ENCODE assay signal across 8 mouse cellular contexts in the genomic region with DNA sequence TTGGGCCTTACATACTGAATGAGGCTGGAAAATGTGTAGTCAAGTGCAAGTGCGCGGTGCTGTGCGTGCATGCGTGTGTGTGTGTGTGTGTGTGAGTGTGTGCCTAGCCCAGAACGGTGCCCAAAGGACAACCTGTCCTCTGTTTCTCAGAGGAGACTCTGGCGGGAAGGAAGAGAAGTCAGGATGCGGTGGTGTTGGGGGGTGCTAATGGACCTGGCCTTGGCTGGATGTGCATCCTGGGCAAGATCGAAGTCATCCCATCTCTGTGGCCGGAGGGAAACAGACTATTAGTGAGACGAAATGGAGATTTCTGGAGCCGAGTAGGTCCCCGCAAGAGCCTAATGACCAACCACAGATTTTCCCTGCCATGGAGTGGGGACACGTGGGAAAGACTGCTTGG. TPM values are rescaled to one million over a fixed set of nuclear protein-coding genes. Genes with fewer than 3 reads are reported as not detected.
DNase-seq lines count a peak whose midpoint lies in the region; ATAC-seq and TF ChIP-seq lines count a peak whose summit lies in the region.

No protein-coding gene starts in this region.

- peak overlapping the region; percentile 96 for H3K4me2 ChIP-seq in heart, embryonic 14.5 days (ENCODE audit: low read length)
- peak overlapping the region; percentile 86 for H3K4me2 ChIP-seq in limb, embryonic 14.5 days (replicated peaks; ENCODE audit: low read depth, low read length, severe bottlenecking)
- H3K4me2 ChIP-seq in neural tube, embryonic 13.5 days: peak overlapping the region; percentile 91

- H3K27ac ChIP-seq in brown adipose tissue, adult 24 weeks (replicated peaks; ENCODE audit: low read depth, low read length): peak overlapping the region; percentile 65
- H3K27ac ChIP-seq in heart, embryonic 14.5 days (replicated peaks in 1 of 2; ENCODE audit: control insufficient read depth in 1 of 2, insufficient read depth in 1 of 2, low read depth in 2 of 2, low read length in 2 of 2): peak overlapping the region; percentile 75 to 95
- peak overlapping the region; percentile 84 for H3K27ac ChIP-seq in limb, embryonic 14.5 days (replicated peaks; ENCODE audit: low read depth, low read length)
- H3K27ac ChIP-seq in neural tube, embryonic 13.5 days (replicated peaks): peak overlapping the region; percentile 89

- H3K4me3 ChIP-seq in brown adipose tissue, adult 24 weeks (ENCODE audit: insufficient read depth, low read depth, low read length): peak overlapping the region; percentile 97
- H3K4me3 ChIP-seq in heart, embryonic 14.5 days (ENCODE audit: control insufficient read depth in 1 of 2, insufficient read depth in 1 of 2, low read depth in 1 of 2, low read length in 2 of 2): peak overlapping the region; percentile 77 to 89
- peak overlapping the region; percentile 70 for H3K4me3 ChIP-seq in limb, embryonic 14.5 days (replicated peaks; ENCODE audit: low read length)
- peak overlapping the region; percentile 60 for H3K4me3 ChIP-seq in neural tube, embryonic 13.5 days

- intact Hi-C loops in left cerebral cortex, postnatal 36 days (cut with DNase I): loop anchor here (1.0 to 10.0 kb wide), 3 partner anchors 26 to 244 kb away; a partner anchor contains a TSS

- H3K9ac ChIP-seq in heart, embryonic 14.5 days (ENCODE audit: low read length): peak overlapping the region; percentile 77
- H3K9ac ChIP-seq in limb, embryonic 14.5 days (ENCODE audit: low read depth, low read length, severe bottlenecking): peak overlapping the region; percentile 21; the same call in 1 of the 2 replicates
- H3K9ac ChIP-seq in neural tube, embryonic 13.5 days: peak overlapping the region; percentile 68

- 0 out of 2 replicates have a peak, but pooled peaks cover 3% of the 10 kb centered on the region for H3K4me1 ChIP-seq in brown adipose tissue, adult 24 weeks (ENCODE audit: control insufficient read depth, insufficient read depth, insufficient read length, low read length)
- H3K4me1 ChIP-seq in heart, embryonic 14.5 days (ENCODE audit: control insufficient read depth in 2 of 2, insufficient read depth in 2 of 2, low read length in 2 of 2): peaks cover 13 to 20% of the 10 kb centered on the region in 2 experiments
- peaks cover 16% of the 10 kb centered on the region for H3K4me1 ChIP-seq in limb, embryonic 14.5 days (ENCODE audit: control insufficient read depth, insufficient read depth, low read length)
- H3K4me1 ChIP-seq in neural tube, embryonic 13.5 days (replicated peaks): peaks cover 39% of the 10 kb centered on the region

- H3K27me3 ChIP-seq in heart, embryonic 14.5 days (ENCODE audit: control insufficient read depth, insufficient read depth, low read length): no peaks in the 10 kb centered on the region
- no peaks in the 10 kb centered on the region for H3K27me3 ChIP-seq in limb, embryonic 14.5 days (ENCODE audit: control insufficient read depth, insufficient read depth, low read length)
- H3K27me3 ChIP-seq in neural tube, embryonic 13.5 days: no peaks in the 10 kb centered on the region

- WGBS in heart, embryonic 14.5 days: 9% methylated on average over 13 of the region's 13 CpGs
- WGBS in limb, embryonic 14.5 days: 9% methylated on average over 13 of the region's 13 CpGs
- WGBS in neural tube, embryonic 13.5 days: 8% methylated on average over 13 of the region's 13 CpGs

- no peak for TF ChIP-seq POLR2A in limb, embryonic 14.5 days (IDR thresholded peaks at IDR 0.05; ENCODE audit: borderline replicate concordance, extremely low read depth, insufficient read depth, insufficient read length)

- peak; percentile 56 for DNase-seq in kidney, adult 9 months
- no peak for DNase-seq in kidney, adult 11 months
- DNase-seq in limb, embryonic 14.5 days (ENCODE audit: low spot score): no peak
- no peak for DNase-seq in left cerebral cortex, postnatal 36 days (ENCODE audit: low spot score in 2 of 2)
- DNase-seq in retina, postnatal 1 day: no peak

- no peaks in the 10 kb centered on the region for H3K9me3 ChIP-seq in heart, embryonic 14.5 days (ENCODE audit: control insufficient read depth, low read length)
- no peaks in the 10 kb centered on the region for H3K9me3 ChIP-seq in limb, embryonic 14.5 days (ENCODE audit: control insufficient read depth, low read length)
- no peaks in the 10 kb centered on the region for H3K9me3 ChIP-seq in neural tube, embryonic 13.5 days

- H3K36me3 ChIP-seq in heart, embryonic 14.5 days (ENCODE audit: control insufficient read depth, insufficient read depth, low read length): peaks cover 18% of the 10 kb centered on the region
- H3K36me3 ChIP-seq in limb, embryonic 14.5 days (ENCODE audit: control insufficient read depth, insufficient read depth, low read length): peaks cover 13% of the 10 kb centered on the region
- peaks cover 11% of the 10 kb centered on the region; the same call in 1 of the 2 replicates for H3K36me3 ChIP-seq in neural tube, embryonic 13.5 days

- no peak for ATAC-seq in heart, embryonic 14.5 days (ENCODE audit: insufficient number of reproducible peaks, insufficient read depth, low FRiP score, low read depth)
- ATAC-seq in limb, embryonic 14.5 days (ENCODE audit: low FRiP score, low read depth): no peak
- no peak for ATAC-seq in neural tube, embryonic 13.5 days (ENCODE audit: low read depth)

RNA-seq across cellular contexts. Expression of a gene that starts 0.5 kb away (rescaled TPM):
- 20.4 and 30.0 TPM in 2 replicates for polyA plus RNA-seq in brown adipose tissue, adult 24 weeks (2012; ENCODE audit: insufficient read depth, insufficient read length, missing spikeins)
- polyA plus RNA-seq in heart, embryonic 14.5 days (2014; fragmentation: Nextera tagmentation; extraction: Ambion mirVana): 32.9 and 33.0 TPM in 2 replicates
- 40.5 and 46.9 TPM in 2 replicates for polyA plus RNA-seq in limb, embryonic 14.5 days (2012; rRNA removed)
- polyA plus RNA-seq in limb, embryonic 14.5 days (2014; fragmentation: Nextera tagmentation; extraction: Ambion mirVana): 27.1 and 29.8 TPM in 2 replicates
- polyA plus RNA-seq in neural tube, embryonic 13.5 days (2015; fragmentation: Nextera tagmentation; extraction: Ambion mirVana): 14.7 and 15.4 TPM in 2 replicates
- 1 to 10 TPM; 5.3 to 9.2 TPM for total RNA-seq in left cerebral cortex, postnatal 36 days (2021)

RNA-seq across cellular contexts. Expression of a gene that starts 0.5 kb away (rescaled TPM):
- 36.4 and 36.6 TPM in 2 replicates for polyA plus RNA-seq in brown adipose tissue, adult 24 weeks (2012; ENCODE audit: insufficient read depth, insufficient read length, missing spikeins)
- polyA plus RNA-seq in heart, embryonic 14.5 days (2014; fragmentation: Nextera tagmentation; extraction: Ambion mirVana): 27.4 and 29.0 TPM in 2 replicates
- polyA plus RNA-seq in limb, embryonic 14.5 days (2012; rRNA removed): 36.4 and 42.7 TPM in 2 replicates
- polyA plus RNA-seq in limb, embryonic 14.5 days (2014; fragmentation: Nextera tagmentation; extraction: Ambion mirVana): 39.6 and 40.8 TPM in 2 replicates
- polyA plus RNA-seq in neural tube, embryonic 13.5 days (2015; fragmentation: Nextera tagmentation; extraction: Ambion mirVana): 23.8 and 24.8 TPM in 2 replicates
- 10 to 100 TPM; 23.2 to 23.4 TPM for total RNA-seq in left cerebral cortex, postnatal 36 days (2021)

RNA-seq across cellular contexts. Expression of a gene that starts 20.8 kb away (rescaled TPM):
- 266 and 361 TPM in 2 replicates for polyA plus RNA-seq in brown adipose tissue, adult 24 weeks (2012; ENCODE audit: insufficient read depth, insufficient read length, missing spikeins)
- 0.74 and 1.00 TPM in 2 replicates for polyA plus RNA-seq in heart, embryonic 14.5 days (2014; fragmentation: Nextera tagmentation; extraction: Ambion mirVana)
- 0.85 and 1.6 TPM in 2 replicates for polyA plus RNA-seq in limb, embryonic 14.5 days (2012; rRNA removed)
- 0.46 and 0.52 TPM in 2 replicates for polyA plus RNA-seq in limb, embryonic 14.5 days (2014; fragmentation: Nextera tagmentation; extraction: Ambion mirVana)
- polyA plus RNA-seq in neural tube, embryonic 13.5 days (2015; fragmentation: Nextera tagmentation; extraction: Ambion mirVana): 1.6 and 1.9 TPM in 2 replicates
- under 1 TPM; 0.59 to 0.74 TPM for total RNA-seq in left cerebral cortex, postnatal 36 days (2021)

RNA-seq across cellular contexts. Expression of a gene that starts 30.1 kb away (rescaled TPM):
- 1.3 and 1.5 TPM in 2 replicates for polyA plus RNA-seq in brown adipose tissue, adult 24 weeks (2012; ENCODE audit: insufficient read depth, insufficient read length, missing spikeins)
- polyA plus RNA-seq in heart, embryonic 14.5 days (2014; fragmentation: Nextera tagmentation; extraction: Ambion mirVana): 1.4 and 2.2 TPM in 2 replicates
- 2.6 and 3.3 TPM in 2 replicates for polyA plus RNA-seq in limb, embryonic 14.5 days (2012; rRNA removed)
- polyA plus RNA-seq in limb, embryonic 14.5 days (2014; fragmentation: Nextera tagmentation; extraction: Ambion mirVana): 3.8 and 4.6 TPM in 2 replicates
- 1.5 and 1.8 TPM in 2 replicates for polyA plus RNA-seq in neural tube, embryonic 13.5 days (2015; fragmentation: Nextera tagmentation; extraction: Ambion mirVana)
- total RNA-seq in left cerebral cortex, postnatal 36 days (2021): 1 to 10 TPM; 3.7 to 4.7 TPM

RNA-seq across cellular contexts. Expression of a gene that starts 54.8 kb away (rescaled TPM):
- polyA plus RNA-seq in brown adipose tissue, adult 24 weeks (2012; ENCODE audit: insufficient read depth, insufficient read length, missing spikeins): not detected in 2 replicates
- not detected in 2 replicates for polyA plus RNA-seq in heart, embryonic 14.5 days (2014; fragmentation: Nextera tagmentation; extraction: Ambion mirVana)
- polyA plus RNA-seq in limb, embryonic 14.5 days (2012; rRNA removed): 0.17 and 0.20 TPM in 2 replicates
- not detected in 2 replicates for polyA plus RNA-seq in limb, embryonic 14.5 days (2014; fragmentation: Nextera tagmentation; extraction: Ambion mirVana)
- not detected in 2 replicates for polyA plus RNA-seq in neural tube, embryonic 13.5 days (2015; fragmentation: Nextera tagmentation; extraction: Ambion mirVana)
- not detected for total RNA-seq in left cerebral cortex, postnatal 36 days (2021)

Comparison
In these comparisons a context has a peak if more than half of its experiments do, and no peak if none do; other contexts are left out.
1. H3K9ac ChIP-seq: peak in every context shown above with its lines; median percentile 77 in heart, embryonic 14.5 days; 68 in neural tube, embryonic 13.5 days; 21 in limb, embryonic 14.5 days.
2. RNA of a gene that starts 20.8 kb away (polyA plus RNA-seq): 266 to 361 TPM in brown adipose tissue, adult 24 weeks; 1.6 to 1.9 TPM in neural tube, embryonic 13.5 days, 0.46 to 1.6 TPM in limb, embryonic 14.5 days and 0.74 to 1.00 TPM in heart, embryonic 14.5 days; every median in the first group is over 10 times any median in the second.
3. Peak in every context shown above with its lines, with median percentiles within 50 percentile points of each other: H3K27ac ChIP-seq, H3K4me3 ChIP-seq and H3K4me2 ChIP-seq.